Mouse (Mus musculus) liver, adult (tissue): Measurements from ENCODE around the gene Tysnd1.

Experiments
- GATA4 ChIP-seq: IDR thresholded peaks from 2 replicates; pipeline ENCODE4 v1.6.1; 2014; ENCODE audit warnings: mild to moderate bottlenecking, low read length; ENCODE audit not compliant: insufficient replicate concordance

Gene Tysnd1

GRCm38 (mm10) chr10:61669289-61669688 lies 26.0 kb upstream of the Tysnd1 start:
- TF ChIP-seq GATA4, result no peak

- TF ChIP-seq GATA4, result no peak
These were observed 25.4 kb upstream of the Tysnd1 start for GRCm38 (mm10) chr10:61669896-61670295.

GRCm38 (mm10) chr10:61670758-61671157 lies 24.6 kb upstream of the Tysnd1 start:
- TF ChIP-seq GATA4, result no peak

- no peak for TF ChIP-seq GATA4
These were observed 19.4 kb upstream of the Tysnd1 start for GRCm38 (mm10) chr10:61675935-61676334.

- no peak for TF ChIP-seq GATA4
These were observed 15.8 kb upstream of the Tysnd1 start for GRCm38 (mm10) chr10:61679545-61679944.

GRCm38 (mm10) chr10:61680015-61680913 lies 15.1 kb upstream of the Tysnd1 start, which contains the start of gene Sar1a:
Sar1a (plus strand) TSS chr10:61680299.
- no peak for TF ChIP-seq GATA4

- no peak for TF ChIP-seq GATA4
These were observed 5.9 kb upstream of the Tysnd1 start for GRCm38 (mm10) chr10:61689405-61689804.

- TF ChIP-seq GATA4, result no peak
These were observed 1.8 kb upstream of the Tysnd1 start for GRCm38 (mm10) chr10:61693563-61693962.

- TF ChIP-seq GATA4, result no peak
These were observed 617 bp downstream of the Tysnd1 start for GRCm38 (mm10) chr10:61695703-61696559.

- TF ChIP-seq GATA4, result no peak
These were observed 1.2 kb downstream of the Tysnd1 start for GRCm38 (mm10) chr10:61696560-61696823.

- no peak for TF ChIP-seq GATA4
These were observed 1.7 kb downstream of the Tysnd1 start for GRCm38 (mm10) chr10:61697028-61697427.

- TF ChIP-seq GATA4, result no peak
These were observed 9.3 kb downstream of the Tysnd1 start for GRCm38 (mm10) chr10:61704663-61705062.

- no peak for TF ChIP-seq GATA4
These were observed 11.4 kb downstream of the Tysnd1 start for GRCm38 (mm10) chr10:61706412-61707375.

GRCm38 (mm10) chr10:61713601-61714000 lies 18.3 kb downstream of the Tysnd1 start:
- TF ChIP-seq GATA4, result no peak

GRCm38 (mm10) chr10:61714146-61714545 lies 18.8 kb downstream of the Tysnd1 start:
- no peak for TF ChIP-seq GATA4

- TF ChIP-seq GATA4, result no peak
These were observed 19.6 kb downstream of the Tysnd1 start, which contains the start of gene Aifm2 for GRCm38 (mm10) chr10:61714771-61715461. Aifm2 (plus strand) TSS chr10:61715263.
